Mouse (Mus musculus) heart, adult 2 months (tissue): ENCODE results near the gene Cd59b. TPM values are rescaled to one million over a fixed set of nuclear protein-coding genes. Genes with fewer than 3 reads are reported as not detected.

Experiments
- DNase-seq, 2 experiments: peaks; one replicate each; pipeline ENCODE4 v3.0.0; 2021
- H3K27ac ChIP-seq: fragments of 200-600 bp; 2 replicates; pipeline ENCODE4 v1.8.1; 2022
- H3K27me3 ChIP-seq: fragments of 200-500 bp; 2 replicates; pipeline ENCODE4 v1.6.1; 2012; ENCODE audit warnings: mild to moderate bottlenecking, low read length, inconsistent platforms, mixed read lengths; ENCODE audit not compliant: control insufficient read depth, insufficient read depth
- H3K36me3 ChIP-seq: fragments of 200-500 bp; 2 replicates; pipeline ENCODE4 v1.6.1; 2012; ENCODE audit warnings: low read length, inconsistent platforms; ENCODE audit not compliant: control insufficient read depth, insufficient read depth
- H3K4me1 ChIP-seq: fragments of 200-500 bp; 2 replicates; pipeline ENCODE4 v1.6.1; 2011; ENCODE audit warnings: low read length; ENCODE audit not compliant: control insufficient read depth, insufficient read depth
- H3K4me3 ChIP-seq: fragments of 200-600 bp; 2 replicates; pipeline ENCODE4 v1.8.1; 2022
- H3K79me2 ChIP-seq: fragments of 200-500 bp; replicated peaks from 2 replicates; pipeline ENCODE4 v1.6.1; 2012; ENCODE audit warnings: mild to moderate bottlenecking, inconsistent platforms, low read length, moderate library complexity, mixed read lengths; ENCODE audit not compliant: control insufficient read depth, insufficient read depth
- H3K9ac ChIP-seq: fragments of 200-500 bp; 2 replicates; pipeline ENCODE4 v1.6.1; 2012; ENCODE audit warnings: low read depth, mild to moderate bottlenecking, control low read depth, inconsistent platforms, low read length, mixed read lengths
- CTCF ChIP-seq: fragments of 200-600 bp; IDR thresholded peaks from 2 replicates; pipeline ENCODE4 v1.8.1; 2022; ENCODE audit warnings: antibody characterized with exemption, mild to moderate bottlenecking, moderate library complexity
- EP300 ChIP-seq: fragments of 200-500 bp; IDR thresholded peaks from 2 replicates; pipeline ENCODE4 v1.6.1; 2011; ENCODE audit warnings: low read depth, low read length, control low read depth; ENCODE audit not compliant: insufficient read depth
- POLR2A ChIP-seq: fragments of 200-500 bp; IDR thresholded peaks from 2 replicates; pipeline ENCODE4 v1.6.1; 2011; ENCODE audit warnings: mild to moderate bottlenecking, low read depth, low read length, control low read depth; ENCODE audit not compliant: insufficient read depth
- WGBS: fragments of 180-500 bp; shearing (Covaris S2); methylation state at CpG from one replicate; pipeline ENCODE4 v1.1.7; 2018; 5-methylcytosine and 5-hydroxymethylcytosine counted together
- intact Hi-C: fragments of 180-260 bp; cut with DNase I; formaldehyde crosslinking; loops from one replicate; pipeline ENCODE4 v1.15.1; 2025
- polyA plus RNA-seq: library from polyadenylated mRNA; depleted of rRNA; stranded (reverse); fragments of >200 nt; gene quantifications from 2 replicates; pipeline ENCODE4 v1.2.3, GENCODE M21; 2012
- total RNA-seq, 2 experiments: library from RNA; stranded (reverse); gene quantifications; 2 replicates each; pipeline ENCODE4 v1.2.3; 2021

Gene Cd59b
- total and polyA plus RNA-seq, 3 experiments: 3.1 to 6.9 (median 3.3) TPM

DNA sequence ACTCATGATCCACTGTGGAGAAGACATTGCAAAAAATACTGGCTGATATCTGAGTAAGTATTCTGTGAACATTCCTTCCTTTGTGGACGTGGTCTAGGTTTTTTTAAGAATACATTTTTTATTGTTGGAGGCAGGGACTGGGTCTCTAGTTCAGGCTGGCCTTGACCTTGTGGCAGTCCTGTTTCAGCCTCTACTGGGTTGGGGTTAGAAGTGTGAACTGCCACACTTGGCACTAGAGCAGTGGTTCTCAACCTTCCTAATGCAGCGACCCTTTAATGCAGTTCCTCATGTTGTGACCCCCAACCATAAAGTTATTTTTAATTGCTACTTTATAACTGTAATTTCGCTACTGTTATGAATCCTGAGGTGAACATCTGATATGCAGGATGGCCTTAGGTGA is 39.3 kb upstream of the Cd59b start:
- Histone ChIP-seq H3K79me2 (peaks cover 4% of the 10 kb centered on the region), H3K27ac (no peak overlapping the region), H3K36me3 (peaks cover 25% of the 10 kb centered on the region), H3K9ac (no peak overlapping the region), H3K4me1 (peaks cover 3% of the 10 kb centered on the region), H3K27me3 (no peaks in the 10 kb centered on the region), H3K4me3 (no peak overlapping the region; the same call in 1 of the 2 replicates)
- TF ChIP-seq EP300: no peak
- TF ChIP-seq POLR2A: no peak
- TF ChIP-seq CTCF: no peak
- WGBS: 61% methylated on average over 3 of the region's 3 CpGs
- DNase-seq: no peak
- intact Hi-C loops: loop anchor here (10.0 kb wide), 2 partner anchors 94 to 554 kb away; partner anchors contain the start of gene A930018P22Rik

DNA sequence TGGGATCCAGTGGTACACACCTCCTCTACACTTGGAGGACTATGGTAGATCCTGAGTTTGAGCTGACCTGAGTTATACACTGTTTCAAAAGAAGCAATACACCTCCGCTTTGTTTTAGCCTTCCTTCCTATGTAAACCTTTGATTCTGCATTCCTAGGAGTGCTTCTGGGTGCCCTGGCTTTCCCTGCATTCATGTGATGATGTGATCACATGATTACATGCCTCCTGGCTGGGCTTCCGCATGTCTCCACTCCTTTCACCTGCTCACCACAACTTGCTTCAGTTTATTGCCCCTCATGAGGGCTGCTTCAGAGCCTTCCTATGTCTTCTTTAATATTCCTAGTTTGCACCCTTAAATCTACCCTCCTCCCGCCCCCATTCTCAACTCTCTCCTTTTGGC is 37.6 kb upstream of the Cd59b start:
- H3K4me1 ChIP-seq: peaks cover 4% of the 10 kb centered on the region
- H3K27me3 ChIP-seq: no peaks in the 10 kb centered on the region
- no peak for TF ChIP-seq EP300
- TF ChIP-seq CTCF: no peak
- TF ChIP-seq POLR2A: no peak
- no peak for DNase-seq
- H3K4me3 ChIP-seq: no peak overlapping the region
- peaks cover 4% of the 10 kb centered on the region for H3K79me2 ChIP-seq
- intact Hi-C loops: loop anchor here (10.0 kb wide), 2 partner anchors 93 to 553 kb away; partner anchors contain the start of gene A930018P22Rik
- H3K27ac ChIP-seq: no peak overlapping the region
- peaks cover 34% of the 10 kb centered on the region for H3K36me3 ChIP-seq
- no peak overlapping the region for H3K9ac ChIP-seq
- WGBS: 81% methylated on average over 3 of the region's 3 CpGs

DNA sequence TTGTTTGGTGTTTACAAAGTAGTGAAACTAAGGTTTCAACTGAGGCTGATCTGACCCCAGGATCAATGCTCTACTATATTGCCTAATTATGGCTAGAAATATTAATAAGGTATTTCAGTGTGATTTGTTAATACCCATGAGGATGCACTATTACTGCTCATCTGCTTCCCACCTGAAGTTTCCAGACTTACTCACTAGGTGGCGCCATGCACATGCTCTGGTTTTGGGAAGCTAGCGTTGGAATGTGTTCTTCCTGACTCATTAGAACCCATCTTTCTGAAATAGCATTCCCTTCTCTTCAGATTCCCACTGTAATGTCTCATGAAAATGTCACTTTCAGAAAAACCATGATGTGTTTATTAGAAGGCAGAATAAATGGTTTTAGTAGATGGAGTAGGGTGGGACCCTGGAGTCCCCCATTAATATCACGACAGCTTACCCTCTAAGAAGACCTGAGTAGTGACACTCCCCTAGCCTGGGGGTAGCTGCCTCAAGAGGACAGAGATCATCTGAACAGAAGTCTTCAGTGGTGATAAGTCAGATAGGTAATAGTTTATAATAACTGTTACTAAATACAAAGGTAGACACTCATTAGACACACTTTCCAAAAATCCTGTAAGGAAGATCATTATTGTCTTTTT is 34.7 kb upstream of the Cd59b start:
- Histone ChIP-seq H3K4me3 (no peak overlapping the region), H3K79me2 (no peaks in the 10 kb centered on the region; the same call in 1 of the 2 replicates), H3K36me3 (peaks cover 41% of the 10 kb centered on the region), H3K27ac (peak overlapping the region; percentile 64), H3K4me1 (peaks cover 6% of the 10 kb centered on the region), H3K9ac (no peak overlapping the region), H3K27me3 (no peaks in the 10 kb centered on the region)
- DNase-seq: peak; percentile 62 to 66
- intact Hi-C loops: loop anchor here (2.0 to 10.0 kb wide), 3 partner anchors 90 to 550 kb away; partner anchors contain the start of gene A930018P22Rik
- TF ChIP-seq POLR2A (no peak), CTCF (peak; percentile 99), EP300 (peak; percentile 81)
- WGBS: 31% methylated on average over 3 of the region's 3 CpGs

DNA sequence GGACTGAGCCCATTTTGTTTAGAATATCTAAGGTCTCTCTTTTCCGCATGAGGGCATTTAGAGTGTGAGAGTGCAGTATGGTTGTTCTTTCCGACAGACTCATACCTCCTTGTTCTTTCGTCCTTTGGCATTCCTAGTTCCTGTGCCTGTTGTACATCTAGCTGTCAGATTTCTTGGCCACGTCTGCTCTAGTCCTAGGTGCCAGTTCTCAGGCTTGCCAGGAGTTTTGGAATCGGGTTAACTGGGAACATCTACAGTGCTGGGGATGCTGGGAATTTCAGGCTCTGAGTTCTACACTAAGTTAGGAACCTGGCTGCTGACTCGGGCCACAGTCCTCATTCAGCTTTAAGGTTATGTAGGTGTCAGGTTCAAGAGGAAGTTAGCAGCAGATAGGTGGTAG is 34.1 kb upstream of the Cd59b start:
- peak overlapping the region; percentile 64 for H3K27ac ChIP-seq

DNA sequence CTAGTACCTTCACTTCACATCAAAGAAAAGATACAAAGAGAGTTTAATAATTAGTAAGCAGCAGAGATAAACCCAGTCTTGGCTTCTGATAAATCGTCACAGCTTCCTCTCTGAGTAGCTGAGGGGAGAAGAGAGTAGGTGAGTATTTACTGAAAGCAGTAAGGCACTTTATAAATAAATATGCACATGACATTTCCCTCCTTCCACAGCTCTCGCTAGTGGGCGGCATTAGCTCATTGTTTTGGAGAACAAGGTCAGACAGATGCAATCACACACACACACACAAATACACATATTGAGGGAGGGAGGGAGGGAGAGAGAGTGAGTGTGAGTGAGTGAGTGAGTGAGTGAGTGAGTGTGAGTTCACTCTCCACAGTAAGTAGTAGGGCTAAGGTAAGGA is 33.3 kb upstream of the Cd59b start:
- H3K79me2 ChIP-seq: no peaks in the 10 kb centered on the region; the same call in 1 of the 2 replicates
- H3K9ac ChIP-seq: no peak overlapping the region
- H3K4me3 ChIP-seq: no peak overlapping the region
- DNase-seq: no peak
- peaks cover 3% of the 10 kb centered on the region for H3K4me1 ChIP-seq
- 41% methylated on average over 3 of the region's 3 CpGs for WGBS
- TF ChIP-seq EP300 (no peak), CTCF (no peak), POLR2A (no peak)
- H3K27me3 ChIP-seq: no peaks in the 10 kb centered on the region
- peak overlapping the region; percentile 40 for H3K27ac ChIP-seq
- peaks cover 34% of the 10 kb centered on the region for H3K36me3 ChIP-seq
- intact Hi-C loops: loop anchor here (2.0 to 10.0 kb wide), 3 partner anchors 60 to 548 kb away; partner anchors contain the start of gene A930018P22Rik

More for the DNA sequence above, 34.1 kb upstream of the Cd59b start:
- WGBS: 54% methylated on average over 6 of the region's 6 CpGs
- TF ChIP-seq CTCF (no peak), EP300 (0 out of 2 replicates have a peak, but pooled peaks have one; percentile 42), POLR2A (no peak)
- Histone ChIP-seq H3K27me3 (no peaks in the 10 kb centered on the region), H3K9ac (no peak overlapping the region), H3K36me3 (peaks cover 37% of the 10 kb centered on the region), H3K4me1 (peaks cover 3% of the 10 kb centered on the region), H3K4me3 (no peak overlapping the region), H3K79me2 (no peaks in the 10 kb centered on the region; the same call in 1 of the 2 replicates)
- intact Hi-C loops: loop anchor here (2.0 to 10.0 kb wide), 3 partner anchors 89 to 549 kb away; partner anchors contain the start of gene A930018P22Rik
- DNase-seq: peak in 1 of 2 experiments; percentile 53

DNA sequence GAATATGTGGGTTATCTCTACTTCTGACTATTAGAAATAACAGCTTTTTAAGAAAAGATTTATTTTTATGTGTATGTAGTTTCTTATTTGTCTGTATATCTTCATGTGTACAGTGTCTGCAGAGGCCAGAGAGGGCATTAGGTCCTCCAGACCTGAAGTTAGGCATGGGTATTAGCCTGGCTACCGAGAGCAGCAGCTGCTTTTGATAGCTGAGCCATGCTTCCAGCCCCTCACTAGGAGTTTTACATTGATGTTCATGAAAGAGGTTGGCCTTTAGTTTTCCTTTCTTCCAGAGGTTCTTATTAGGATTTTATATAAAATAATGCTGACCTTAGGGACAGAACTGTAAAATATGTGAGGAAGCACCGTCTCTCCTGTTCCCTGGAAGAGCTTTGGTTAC is 31.4 kb upstream of the Cd59b start:
- no peaks in the 10 kb centered on the region for H3K27me3 ChIP-seq
- TF ChIP-seq POLR2A (no peak), CTCF (no peak), EP300 (no peak)
- intact Hi-C loops: loop anchor here (10.0 kb wide), 2 partner anchors 87 to 547 kb away; partner anchors contain the start of gene A930018P22Rik
- peaks cover 3% of the 10 kb centered on the region for H3K4me1 ChIP-seq
- no peaks in the 10 kb centered on the region; the same call in 1 of the 2 replicates for H3K79me2 ChIP-seq
- no peak overlapping the region for H3K4me3 ChIP-seq
- no peak overlapping the region for H3K9ac ChIP-seq
- H3K27ac ChIP-seq: peak overlapping the region; percentile 5; the same call in 1 of the 2 replicates
- no peak for DNase-seq
- H3K36me3 ChIP-seq: peaks cover 38% of the 10 kb centered on the region
- 59% methylated on average over 2 of the region's 2 CpGs for WGBS
